Mouse (Mus musculus): ENCODE data around the gene Gnmt.

Gnmt gene

DNA sequence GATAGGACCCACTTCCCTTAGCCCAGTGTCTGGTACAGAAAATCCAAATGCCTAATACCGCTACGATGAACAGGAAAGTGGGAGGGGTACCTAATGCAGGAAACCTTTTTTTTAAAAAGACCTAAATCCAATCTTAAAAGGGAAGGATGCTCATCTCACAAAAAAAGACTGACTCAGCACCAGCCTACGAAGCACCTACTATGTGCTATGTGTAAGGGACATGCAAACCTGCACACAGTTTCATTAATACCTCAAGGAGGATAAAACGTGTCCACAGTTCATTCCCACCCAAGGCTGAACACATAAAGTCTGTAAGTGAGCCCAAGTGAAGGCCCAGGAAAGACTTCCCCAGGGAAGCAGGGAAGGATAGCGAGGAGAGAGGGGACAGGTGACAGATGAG, 26.5 kb downstream of the Gnmt start:
- DNase-seq (ENCODE audit: low read depth): no peak

DNA sequence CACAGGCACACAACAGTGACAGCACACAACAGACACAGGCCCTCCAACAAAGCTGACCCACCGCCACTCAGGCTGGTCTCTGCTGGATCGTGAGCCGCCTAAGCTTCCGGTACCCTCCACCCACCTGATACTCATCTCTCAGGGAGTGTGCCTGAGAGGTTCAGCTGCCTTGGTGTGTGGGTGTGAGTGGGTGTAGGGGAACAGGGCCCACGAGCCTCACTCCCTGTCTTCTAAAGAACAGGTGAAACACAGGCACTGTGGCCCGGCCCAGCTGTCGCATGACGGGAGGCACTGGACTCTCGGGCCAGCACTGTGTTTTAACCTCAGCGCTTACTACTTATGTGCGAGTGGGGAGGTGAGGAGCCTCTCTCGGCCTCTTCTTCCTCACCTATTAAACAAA, 26.9 kb downstream of the Gnmt start:
- DNase-seq (ENCODE audit: low read depth): no peak

GRCm38 (mm10) chr17:46701489-46701888, 27.5 kb downstream of the Gnmt start:
- no peak for DNase-seq (ENCODE audit: low read depth)

DNA sequence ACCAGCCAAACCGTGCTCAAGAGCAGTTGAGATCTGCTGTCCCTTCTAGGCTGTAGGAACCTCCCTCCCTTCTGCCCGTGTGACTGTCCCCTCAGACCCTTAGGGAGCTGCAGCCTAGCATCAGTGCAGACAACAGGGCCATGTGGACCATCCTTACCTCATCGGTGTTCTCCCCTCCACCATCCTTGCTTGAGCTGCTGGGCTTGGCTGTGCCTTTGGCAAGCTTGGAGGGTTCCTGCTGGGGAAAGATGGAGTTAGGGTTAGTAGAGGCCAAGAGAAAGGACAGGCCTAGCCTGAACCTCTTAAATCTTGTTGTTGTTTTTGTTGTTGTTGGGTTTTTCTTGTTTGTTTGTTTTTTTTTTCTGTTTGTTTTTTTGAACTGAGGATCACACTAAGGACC, 29.1 kb downstream of the Gnmt start:
- DNase-seq (ENCODE audit: low read depth): no peak

- DNase-seq (ENCODE audit: low read depth): no peak
These were observed 29.7 kb downstream of the Gnmt start for GRCm38 (mm10) chr17:46699245-46699644.

GRCm38 (mm10) chr17:46698515-46698914, 30.5 kb downstream of the Gnmt start:
- DNase-seq (ENCODE audit: low read depth): no peak

DNA sequence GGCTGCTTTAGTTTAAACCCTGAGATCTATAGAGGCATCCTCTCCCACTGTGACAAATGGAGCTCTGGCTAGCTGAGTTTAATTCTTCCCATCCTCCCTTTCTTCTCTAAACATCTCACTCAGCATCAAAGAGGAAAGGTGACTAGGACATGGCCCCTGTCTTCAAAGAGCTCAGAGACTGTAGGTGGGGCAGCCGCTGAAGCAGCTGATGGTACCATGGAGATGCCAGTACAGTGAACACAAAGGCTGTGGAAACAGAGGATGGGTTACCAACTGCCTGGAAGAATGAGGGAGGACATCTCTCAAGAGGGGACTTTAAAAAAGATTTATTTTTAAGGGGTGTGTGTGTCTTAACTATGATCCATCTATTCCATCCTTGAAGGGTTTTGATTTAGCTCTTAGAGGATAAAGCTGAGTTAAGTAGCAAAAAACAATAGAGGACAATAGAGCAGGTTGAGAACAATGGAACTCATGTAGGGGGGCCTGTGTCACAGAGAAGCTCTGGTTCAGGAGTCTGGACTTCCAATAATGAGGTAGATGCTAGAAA, 34.4 kb downstream of the Gnmt start:
- DNase-seq (ENCODE audit: low read depth): no peak

GRCm38 (mm10) chr17:46691390-46691789, 37.6 kb downstream of the Gnmt start:
- no peak for DNase-seq (ENCODE audit: low read depth)

- no peak for DNase-seq (ENCODE audit: low read depth)
These were observed 38.3 kb downstream of the Gnmt start for GRCm38 (mm10) chr17:46690665-46691064.

GRCm38 (mm10) chr17:46685913-46686312, 43.1 kb downstream of the Gnmt start:
- DNase-seq (ENCODE audit: low read depth): no peak

DNA sequence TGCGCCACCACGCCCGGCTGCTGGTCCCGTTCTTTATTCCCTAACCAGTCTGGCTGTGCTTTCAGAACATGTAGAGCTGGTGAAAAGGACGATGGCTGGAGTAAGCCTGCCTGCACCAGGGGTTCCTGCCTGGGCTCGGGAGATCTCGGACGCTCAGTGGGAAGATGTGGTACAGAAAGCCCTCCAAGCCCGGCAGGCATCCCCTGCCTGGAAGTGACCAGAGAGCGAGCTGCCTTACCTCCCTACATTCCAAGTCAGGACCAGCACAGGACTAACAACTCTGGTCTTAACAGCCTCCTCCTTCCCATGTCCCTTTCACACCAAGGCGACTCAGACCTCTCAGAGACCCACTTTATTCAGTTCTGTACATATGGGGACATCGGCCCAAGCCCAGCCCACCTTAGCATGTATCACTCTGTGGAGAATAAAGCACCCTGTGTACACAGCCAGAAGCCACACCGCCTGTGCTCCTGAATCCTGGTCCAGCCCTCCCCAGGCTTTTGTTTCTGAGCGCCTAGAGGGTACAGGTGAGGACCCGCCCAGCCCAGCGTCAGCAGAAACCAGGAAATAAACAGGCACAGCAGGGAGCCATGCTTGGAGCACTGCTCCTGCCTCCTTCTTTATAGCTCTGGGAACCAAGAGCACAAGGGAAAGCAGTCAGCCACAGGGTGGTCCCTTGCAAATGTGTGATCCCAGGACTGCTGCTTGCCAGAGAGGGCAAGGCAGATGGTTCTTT, 46.1 kb downstream of the Gnmt start:
- DNase-seq (ENCODE audit: low read depth): no peak

- no peak for DNase-seq (ENCODE audit: low read depth)
These were observed 47.4 kb downstream of the Gnmt start for GRCm38 (mm10) chr17:46681466-46682118.

- peak; percentile 97 for DNase-seq (ENCODE audit: low read depth)
These were observed 48.1 kb downstream of the Gnmt start, which contains the start of gene Klhdc3 for GRCm38 (mm10) chr17:46680760-46681373. Gene Klhdc3 (minus strand): TSS chr17:46680914.

- DNase-seq (ENCODE audit: low read depth): no peak
These were observed 48.9 kb downstream of the Gnmt start for GRCm38 (mm10) chr17:46679843-46680759.

DNA sequence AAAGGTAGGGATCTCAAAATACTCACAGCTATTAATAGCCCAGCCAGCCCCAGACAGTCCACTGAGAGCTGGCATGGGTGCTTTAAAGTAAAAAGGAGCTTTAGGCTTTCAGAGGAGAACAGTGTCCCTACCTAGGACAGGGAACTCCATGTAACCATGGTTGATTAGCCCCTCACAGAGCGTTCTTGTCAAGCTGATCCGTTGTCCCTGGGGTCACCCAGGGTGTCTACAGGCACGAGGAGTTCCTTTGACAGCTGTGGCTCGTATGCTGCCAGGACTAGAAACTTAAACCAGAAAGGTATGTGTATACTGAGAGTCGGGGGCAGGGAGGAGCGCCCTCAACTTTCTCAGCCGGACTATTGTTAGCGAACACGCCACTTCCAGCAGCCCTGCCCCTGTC, 50.1 kb downstream of the Gnmt start:
- DNase-seq (ENCODE audit: low read depth): no peak

DNA sequence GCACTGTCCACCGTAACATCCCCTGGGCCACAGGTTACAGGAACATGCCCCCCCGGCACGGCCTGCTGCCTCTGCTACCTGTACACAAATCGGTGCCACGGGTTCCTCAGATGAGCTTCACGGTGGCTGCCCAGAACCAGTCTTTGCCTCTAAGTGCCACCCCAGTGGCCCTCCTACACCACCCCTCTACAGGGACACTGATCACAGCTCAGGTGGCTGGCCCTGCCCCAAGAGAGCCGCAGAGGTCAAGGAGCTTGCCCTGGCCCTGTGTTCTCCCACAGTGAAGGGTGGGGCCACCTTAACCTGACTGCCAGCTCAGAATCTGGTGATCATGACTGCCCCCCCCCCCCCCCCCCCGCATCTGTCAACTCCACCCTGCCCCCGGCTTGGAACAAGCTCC, 50.6 kb downstream of the Gnmt start, which contains the start of gene Mea1:
Gene Mea1 (plus strand): TSS at position 378 of the 400 bp plus-strand sequence.
- no peak for DNase-seq (ENCODE audit: low read depth)

All from fibroblast of lung, adult 2 months (primary cell).